ENCODE assay signal across 24 mouse cellular contexts in genomic region chr5:42364116-42364515, GRCm38 (mm10).
DNase-seq lines count a peak whose midpoint lies in the region; ATAC-seq and TF ChIP-seq lines count a peak whose summit lies in the region.
"Had no signal": no experiment of that assay in that cellular context is flagged by ENCODE, and none has a peak within 500 bp of the region (broad histone marks: within the 10 kb centered on the region; RNA-seq: fewer than 3 reads in every experiment).

No protein-coding gene starts in this region.

- H3K27ac ChIP-seq in kidney, adult 2 months (ENCODE audit: insufficient read depth, low read depth, low read length), result no peak overlapping the region
- H3K27ac ChIP-seq in kidney, embryonic 16.5 days (ENCODE audit: low read length), result no peak overlapping the region
- H3K27ac ChIP-seq: embryonic facial prominence, embryonic 12.5 days; embryonic facial prominence, embryonic 15.5 days; heart, embryonic 10.5 days; heart, embryonic 13.5 days; hindbrain, embryonic 14.5 days had no signal

- no peak for TF ChIP-seq CTCF in kidney, adult 2 months (conservative IDR thresholded peaks at IDR 0.05; ENCODE audit: insufficient read depth, insufficient read length, low read depth, low read length)

- H3K27me3 ChIP-seq in kidney, adult 2 months (replicated peaks; ENCODE audit: control insufficient read depth, insufficient read depth, low read length), result no peaks in the 10 kb centered on the region
- H3K27me3 ChIP-seq in kidney, embryonic 16.5 days (ENCODE audit: insufficient read depth, low read length), result no peaks in the 10 kb centered on the region
- H3K27me3 ChIP-seq: embryonic facial prominence, embryonic 12.5 days; embryonic facial prominence, embryonic 15.5 days; heart, embryonic 13.5 days had no signal

- ATAC-seq in kidney, embryonic 16.5 days (ENCODE audit: low FRiP score, low TSS enrichment), result no peak
- ATAC-seq: CD4-positive, CD25-positive, alpha-beta regulatory T cell, adult 4 months; forebrain, embryonic 14.5 days; forebrain, postnatal 0 days had no signal

- no peaks in the 10 kb centered on the region for H3K9me3 ChIP-seq in kidney, embryonic 16.5 days (ENCODE audit: low read length)
- H3K9me3 ChIP-seq: embryonic facial prominence, embryonic 12.5 days; embryonic facial prominence, embryonic 15.5 days; heart, embryonic 10.5 days; heart, embryonic 13.5 days had no signal

- DNase-seq in kidney, adult 2 months, result peak; percentile 81
- DNase-seq in kidney, adult 9 months, result peak; percentile 75
- peak; percentile 7 for DNase-seq in kidney, postnatal 10 days
- DNase-seq in kidney, postnatal 36 days, result peak; percentile 46 to 66
- no peak for DNase-seq in layer of hippocampus, adult 11-12 months (ENCODE audit: low spot score)
- DNase-seq: adrenal gland, adult 2 months; adrenal gland, postnatal 14 days; cerebellum, adult 11 months; cerebellum, adult 2 months; cerebellum, adult 9-11 months; cerebellum, postnatal 25 days; forebrain, postnatal 0 days; gastrocnemius, postnatal 25 days; heart, adult 18-20 months; heart, postnatal 14 days; heart, postnatal 4 days had no signal

- no peak overlapping the region for H3K4me2 ChIP-seq in kidney, embryonic 16.5 days (replicated peaks; ENCODE audit: low read depth, low read length)
- H3K4me2 ChIP-seq: embryonic facial prominence, embryonic 12.5 days; embryonic facial prominence, embryonic 15.5 days; heart, embryonic 13.5 days; hindbrain, embryonic 14.5 days had no signal

- 42% methylated on average over 4 of the region's 4 CpGs for WGBS in kidney, adult 2 months
- WGBS in kidney, embryonic 16.5 days, result 73% methylated on average over 4 of the region's 4 CpGs

- H3K36me3 ChIP-seq in kidney, adult 2 months (ENCODE audit: control insufficient read depth, insufficient read depth, low read length), result no peaks in the 10 kb centered on the region
- no peaks in the 10 kb centered on the region for H3K36me3 ChIP-seq in kidney, embryonic 16.5 days (ENCODE audit: insufficient read depth, low read length)
- H3K36me3 ChIP-seq: embryonic facial prominence, embryonic 12.5 days; embryonic facial prominence, embryonic 15.5 days; heart, embryonic 10.5 days; heart, embryonic 13.5 days had no signal

- no peak overlapping the region for H3K4me3 ChIP-seq in kidney, adult 2 months (ENCODE audit: insufficient read depth, low read depth, low read length)
- no peak overlapping the region for H3K4me3 ChIP-seq in kidney, embryonic 16.5 days (ENCODE audit: low read length)
- H3K4me3 ChIP-seq: embryonic facial prominence, embryonic 12.5 days; embryonic facial prominence, embryonic 15.5 days; heart, embryonic 10.5 days; heart, embryonic 13.5 days had no signal

- no peak overlapping the region for H3K9ac ChIP-seq in kidney, embryonic 16.5 days (replicated peaks; ENCODE audit: low read length)
- H3K9ac ChIP-seq: embryonic facial prominence, embryonic 12.5 days; embryonic facial prominence, embryonic 15.5 days; forebrain, postnatal 0 days; heart, embryonic 13.5 days; hindbrain, embryonic 14.5 days had no signal

- H3K4me1 ChIP-seq in kidney, adult 2 months (ENCODE audit: control insufficient read depth, insufficient read depth, low read length), result no peaks in the 10 kb centered on the region
- no peaks in the 10 kb centered on the region for H3K4me1 ChIP-seq in kidney, embryonic 16.5 days (ENCODE audit: insufficient read depth, low read length)
- H3K4me1 ChIP-seq: embryonic facial prominence, embryonic 12.5 days; embryonic facial prominence, embryonic 15.5 days; heart, embryonic 10.5 days; heart, embryonic 13.5 days had no signal

- TF ChIP-seq POLR2A in kidney, adult 2 months (IDR thresholded peaks at IDR 0.05; ENCODE audit: low read depth, low read length), result no peak
